Mouse (Mus musculus) adrenal gland, adult 18-20 months (tissue): Measurements from ENCODE around the gene Arel1. TPM values are rescaled to one million over a fixed set of nuclear protein-coding genes. Genes with fewer than 3 reads are reported as not detected.

Experiments
- DNase-seq, 2 experiments: peaks; one replicate each; pipeline ENCODE4 v3.0.0; 2021 to 2022; ENCODE audit warnings: low spot score in 2 of 2
- total RNA-seq, 2 experiments: library from RNA; stranded (reverse); gene quantifications; 1 replicate in 1 of 2; 2 replicates in 1 of 2; pipeline ENCODE4 v1.2.3; 2021

Arel1 gene
- total RNA-seq, 2 experiments from 2014 or later: 32.0 to 33.0 TPM

DNA sequence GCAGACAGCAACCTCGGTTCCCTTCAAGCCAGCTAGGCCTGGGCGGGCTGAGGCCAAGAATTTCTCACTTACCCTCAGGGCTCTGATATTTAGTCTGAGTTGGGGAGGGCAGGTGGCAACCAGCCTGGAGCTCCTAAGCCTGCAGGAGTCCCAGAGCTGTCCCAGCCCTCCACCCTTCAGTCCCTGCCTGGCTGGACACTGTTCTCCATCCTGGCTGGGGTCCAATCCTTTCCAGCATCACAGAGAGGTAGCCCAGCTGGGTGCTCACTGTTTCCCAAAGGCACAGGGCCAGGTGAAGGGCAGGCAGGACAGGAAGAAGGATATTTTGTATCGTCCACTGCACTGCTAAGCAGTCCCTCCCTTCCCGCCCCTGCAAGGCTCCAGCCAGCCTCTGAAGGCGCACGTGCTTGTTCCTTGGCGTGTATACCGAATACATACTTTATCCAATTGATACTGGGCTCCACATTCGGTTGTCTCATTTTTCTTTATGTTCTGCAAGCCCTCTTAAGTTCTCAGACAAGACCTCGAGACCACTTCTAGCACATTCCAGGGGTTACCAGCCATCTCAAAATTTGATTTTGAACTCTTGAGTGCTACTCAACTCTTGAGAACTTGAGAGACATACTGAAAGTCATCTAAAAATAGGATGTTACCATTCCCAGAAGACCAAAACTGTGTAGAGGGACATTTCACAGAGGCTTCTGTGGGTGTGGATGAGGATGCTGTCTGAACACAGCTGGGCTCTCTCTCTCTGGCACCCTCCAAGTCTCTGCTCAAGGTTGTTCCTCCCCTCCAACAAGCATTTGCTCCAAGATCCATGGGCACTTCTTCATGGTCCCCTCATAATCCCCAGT, 62.8 kb downstream of the Arel1 start:
- DNase-seq: no peak

DNA sequence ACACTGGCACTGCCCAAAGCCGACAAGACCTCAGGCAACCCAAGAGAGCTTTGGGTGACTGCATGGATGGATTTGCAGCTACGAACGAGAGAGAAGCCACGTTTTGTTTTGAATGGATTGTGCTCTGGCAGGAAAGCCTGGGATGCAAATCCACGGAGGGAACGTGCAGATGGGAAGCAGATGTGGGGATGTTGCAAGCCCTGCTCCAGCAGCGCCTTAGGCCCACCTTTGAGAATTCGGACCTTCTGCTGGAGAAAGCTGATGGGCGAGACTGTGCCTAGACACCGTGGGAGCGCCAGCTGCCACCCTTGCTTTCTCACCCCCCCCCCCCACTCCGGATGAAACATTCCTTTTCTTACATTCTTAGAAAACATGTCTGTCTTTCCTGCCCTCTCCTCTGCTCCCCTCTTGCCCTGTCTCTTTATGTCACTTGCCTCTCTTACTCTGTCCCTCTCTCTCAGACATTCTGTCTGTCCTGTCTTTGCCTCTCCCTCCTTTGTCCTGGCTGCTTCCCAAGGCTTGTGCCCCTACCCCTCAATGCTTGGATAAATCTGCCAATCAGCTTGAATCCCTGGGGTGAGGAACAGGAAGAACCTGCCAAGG, 63.6 kb downstream of the Arel1 start:
- DNase-seq: no peak

DNA sequence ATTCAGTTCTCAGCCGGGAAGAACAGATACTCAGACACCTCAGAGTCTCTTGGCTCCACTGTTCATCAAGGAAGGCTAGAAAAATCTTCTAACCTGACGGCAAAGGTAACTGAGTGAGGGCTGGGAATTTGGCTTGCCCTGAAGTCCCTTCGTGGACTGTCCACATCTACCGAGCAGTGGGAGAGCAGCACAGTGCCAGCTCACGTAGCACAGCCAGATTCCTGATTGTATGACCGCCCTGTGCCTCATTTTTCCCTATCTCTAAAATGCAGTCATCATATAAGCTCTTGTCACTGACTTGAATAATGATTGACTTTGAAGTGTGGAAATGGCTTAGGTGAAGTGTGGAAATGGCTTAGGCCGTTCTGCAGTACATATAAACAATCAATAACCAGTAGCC, 66.3 kb downstream of the Arel1 start:
- no peak for DNase-seq

DNA sequence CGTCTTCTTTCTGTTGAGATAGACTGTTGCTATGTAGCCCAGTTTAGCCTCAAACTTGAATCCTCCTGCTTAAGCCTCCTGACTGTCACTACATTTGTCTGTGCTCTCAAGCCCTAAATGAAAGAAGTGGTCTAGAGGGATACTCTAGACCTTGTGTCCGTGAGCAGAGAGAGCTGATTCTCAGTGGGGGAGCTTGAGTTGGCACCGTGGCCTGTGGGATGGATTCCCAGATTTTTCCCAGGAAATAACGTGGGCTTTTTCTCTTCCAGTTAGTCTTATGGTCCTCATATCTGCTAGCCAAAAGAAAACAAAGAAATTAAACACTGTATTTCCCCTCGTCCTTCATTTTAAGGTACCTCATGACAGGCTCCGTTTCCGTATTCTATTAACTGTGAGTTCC, 70.4 kb downstream of the Arel1 start:
- no peak for DNase-seq

DNA sequence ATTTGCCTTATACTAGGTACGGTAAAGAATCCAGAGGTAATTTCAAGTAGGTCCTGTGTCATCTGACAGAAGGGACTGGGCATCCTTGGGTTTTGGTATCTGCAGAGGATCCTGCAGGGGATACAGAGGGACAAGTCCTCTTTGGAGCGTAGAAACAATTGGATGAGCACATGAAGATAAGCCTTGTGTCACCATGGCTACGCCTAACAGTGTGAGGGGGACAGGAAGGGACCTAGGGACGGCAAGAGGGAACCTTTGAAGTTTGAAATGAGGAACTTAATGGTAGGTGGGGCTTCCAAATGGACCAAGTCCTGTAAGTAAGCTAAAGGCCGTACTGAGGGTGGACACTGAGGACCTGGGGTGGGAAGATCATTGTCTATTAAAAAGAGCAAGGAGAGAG, 73.4 kb downstream of the Arel1 start:
- DNase-seq: no peak

DNA sequence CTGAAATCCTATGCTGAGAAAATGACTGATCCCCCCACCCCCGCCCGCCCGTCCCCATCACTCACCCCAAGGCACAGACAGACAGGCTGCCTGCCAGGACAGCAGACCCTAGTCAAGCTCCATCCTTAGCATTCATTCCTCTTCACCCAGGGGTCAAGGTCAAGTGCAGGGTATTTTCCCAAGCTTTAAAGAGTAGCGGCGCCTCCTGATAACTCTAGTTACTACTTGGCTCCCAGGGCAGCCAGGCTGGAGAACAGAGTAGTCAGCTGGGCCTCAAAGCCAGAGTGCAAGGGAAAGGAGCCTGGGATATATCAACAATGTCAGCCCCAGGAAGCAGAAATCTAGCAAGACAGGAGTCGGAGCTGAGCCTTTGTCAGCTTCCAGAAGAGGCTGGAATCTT, 74.5 kb downstream of the Arel1 start:
- no peak for DNase-seq

DNA sequence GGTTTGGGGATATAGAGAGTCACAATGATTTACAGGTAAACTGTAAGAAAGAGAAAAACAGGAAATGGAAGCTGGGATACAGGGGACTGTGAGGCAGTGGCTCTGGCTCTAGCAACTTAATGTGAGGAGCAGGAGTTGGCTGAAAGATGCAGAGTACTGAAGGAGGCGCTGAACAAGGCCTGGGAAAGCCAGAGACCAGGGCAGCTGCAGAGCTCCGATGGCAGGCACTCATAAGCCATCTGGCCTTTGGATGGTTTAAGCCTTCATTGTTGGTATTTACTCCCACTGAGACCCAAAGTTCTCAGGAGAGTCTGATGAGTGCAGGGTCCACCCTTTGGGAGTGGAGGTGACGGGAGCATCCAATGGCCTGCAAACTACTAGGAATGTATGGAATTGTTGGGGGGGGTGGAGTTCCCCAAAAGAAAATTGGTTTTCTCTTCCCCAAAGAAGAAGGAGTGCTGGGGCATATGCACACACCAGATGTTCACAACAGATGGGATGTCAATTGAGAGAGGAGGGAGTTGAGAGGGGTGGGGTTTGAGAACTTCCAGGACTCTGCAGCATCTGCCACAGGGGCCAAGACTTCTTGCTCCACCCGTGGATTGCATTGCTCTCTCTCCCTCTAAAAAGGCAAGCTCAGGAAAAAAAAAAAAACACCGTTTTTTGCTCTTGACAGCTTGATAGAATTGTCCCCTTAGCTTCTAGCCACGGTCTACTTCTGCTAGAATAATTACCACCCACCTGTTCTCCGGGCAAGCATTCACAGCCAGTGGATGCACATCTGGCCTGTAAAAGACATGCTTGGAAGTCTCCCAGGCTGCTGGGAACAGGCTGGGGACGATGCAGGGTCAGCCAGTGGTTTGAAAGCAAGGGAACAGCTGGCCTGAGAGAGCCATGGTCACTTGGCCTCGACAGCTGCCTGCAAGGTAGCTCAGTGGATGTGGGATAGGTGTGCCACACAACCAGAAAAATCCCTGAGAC, 76.8 kb downstream of the Arel1 start:
- no peak for DNase-seq

DNA sequence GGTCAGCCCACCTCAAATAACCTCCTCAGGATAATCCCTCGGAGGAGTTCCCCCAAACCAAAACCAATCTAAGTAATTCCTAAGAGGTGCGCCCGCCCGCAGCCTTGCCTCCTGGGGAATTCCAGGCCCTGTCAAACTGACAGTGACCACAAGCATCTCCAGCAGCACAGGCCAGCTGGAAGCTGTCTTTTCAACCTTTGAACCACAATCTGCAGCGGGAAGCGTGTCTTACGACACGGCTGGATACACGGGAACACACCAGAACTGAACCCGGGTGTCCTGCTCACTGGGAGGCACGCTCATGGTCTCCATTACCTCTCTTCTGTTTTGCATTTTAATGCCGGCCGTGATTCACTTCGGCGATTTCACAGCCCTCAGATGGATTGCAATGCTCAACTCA, 80.4 kb downstream of the Arel1 start:
- DNase-seq: no peak

DNA sequence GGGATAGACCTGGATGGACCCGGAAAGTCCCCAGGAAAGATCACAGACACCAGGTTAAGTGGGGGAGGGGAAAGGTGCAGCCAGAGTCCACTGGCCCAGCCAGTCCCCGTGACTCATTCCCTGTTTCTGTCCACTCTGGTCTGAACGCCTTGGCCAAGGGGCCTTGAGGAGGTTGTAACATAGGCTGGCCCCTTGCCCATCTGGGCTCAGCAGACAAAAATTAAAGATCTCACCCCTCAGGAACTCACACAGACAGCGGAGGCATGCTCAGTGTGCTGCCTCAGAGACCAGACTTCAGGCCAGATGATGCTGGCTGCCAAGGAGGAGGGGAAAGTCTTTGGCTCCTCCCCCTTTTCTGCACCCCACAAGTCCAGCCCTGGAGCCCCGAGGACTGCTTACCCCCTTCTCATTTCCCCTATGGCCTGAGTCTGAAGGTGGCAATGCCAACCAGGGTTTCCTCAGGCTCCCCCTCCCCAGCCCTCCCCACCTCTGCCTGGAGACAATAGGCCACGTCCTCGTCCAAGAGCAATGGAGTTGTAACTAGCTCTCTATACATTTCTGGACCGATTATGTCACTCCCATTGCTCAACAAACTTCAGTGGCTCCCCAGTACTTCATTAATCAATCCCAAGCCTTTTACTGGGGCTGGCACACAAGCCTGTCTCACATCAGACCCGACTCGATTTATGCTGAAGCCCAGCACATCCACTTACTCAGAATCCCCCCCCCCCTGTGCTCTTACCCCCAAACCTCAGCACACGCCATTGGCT, 85.4 kb downstream of the Arel1 start:
- peak; percentile 30 for DNase-seq

DNA sequence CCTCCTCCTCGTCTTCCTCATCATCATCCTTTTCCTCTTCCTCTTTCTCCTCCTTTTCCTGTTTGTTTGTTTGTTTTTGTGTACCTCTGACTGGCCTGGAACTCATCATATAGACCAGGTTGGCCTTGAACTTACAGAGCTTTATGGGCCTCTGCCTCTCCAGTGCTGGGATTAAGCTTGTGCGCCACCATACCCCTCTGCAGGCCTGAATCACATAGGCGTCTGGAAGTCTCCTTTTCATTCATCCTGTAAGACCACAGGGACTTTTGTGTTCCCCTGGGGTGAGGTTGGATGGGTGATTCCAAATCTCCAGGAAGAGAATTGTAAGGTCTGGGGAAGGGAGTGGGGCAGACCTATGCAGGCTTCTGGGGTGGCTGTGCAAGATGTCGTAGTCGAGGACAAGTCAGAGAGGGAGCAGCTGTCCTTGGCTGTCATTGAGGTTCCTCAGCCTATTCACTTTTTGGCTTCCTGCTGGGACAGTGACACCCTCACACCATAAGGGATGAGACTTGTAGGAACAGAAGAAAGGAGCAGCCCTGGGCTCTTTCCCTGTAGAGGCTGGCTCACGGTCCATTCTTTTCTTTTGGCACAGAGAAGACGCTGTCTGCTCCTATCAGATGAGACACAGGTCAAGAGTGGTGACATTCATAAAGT, 86.2 kb downstream of the Arel1 start:
- DNase-seq: no peak

DNA sequence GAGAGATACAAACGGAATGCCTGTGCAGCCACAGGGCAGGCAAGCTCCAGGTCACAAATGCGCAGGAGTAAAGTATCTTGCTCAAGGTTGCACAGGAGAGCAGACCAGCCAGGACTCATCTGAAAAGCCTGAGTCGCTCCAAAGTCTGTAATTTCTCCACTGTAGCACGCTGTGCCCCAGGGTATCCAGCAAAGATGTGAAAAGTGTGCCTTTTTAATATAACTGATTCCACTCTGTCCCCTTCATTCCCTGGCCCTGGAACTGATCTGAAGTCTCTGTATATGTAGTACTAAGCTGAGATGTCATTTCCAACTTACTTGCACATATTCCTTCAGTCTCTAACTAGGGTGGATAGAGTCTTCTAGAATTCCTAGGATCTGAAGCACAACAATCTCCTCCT, 87.9 kb downstream of the Arel1 start:
- DNase-seq: no peak

DNA sequence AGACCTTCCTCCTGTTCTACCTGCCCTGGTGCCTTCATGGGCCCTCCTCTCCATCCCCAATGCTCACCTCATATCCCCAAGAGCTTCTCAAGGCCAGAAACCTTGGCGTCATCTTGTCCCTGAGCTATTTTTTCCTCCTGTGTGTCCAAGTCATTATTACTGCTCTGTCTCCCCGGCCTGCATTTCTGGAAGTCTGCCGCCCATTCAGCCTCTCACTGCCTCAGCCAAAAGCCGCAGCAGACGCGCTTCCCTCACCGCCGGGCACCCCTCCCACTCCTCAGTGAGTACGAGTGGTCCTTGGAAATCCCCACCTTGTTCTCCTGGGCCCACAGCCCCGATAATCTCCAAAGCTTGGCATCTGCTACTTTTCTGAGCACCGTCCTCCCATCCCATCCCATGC, 90.6 kb downstream of the Arel1 start:
- DNase-seq: no peak

DNA sequence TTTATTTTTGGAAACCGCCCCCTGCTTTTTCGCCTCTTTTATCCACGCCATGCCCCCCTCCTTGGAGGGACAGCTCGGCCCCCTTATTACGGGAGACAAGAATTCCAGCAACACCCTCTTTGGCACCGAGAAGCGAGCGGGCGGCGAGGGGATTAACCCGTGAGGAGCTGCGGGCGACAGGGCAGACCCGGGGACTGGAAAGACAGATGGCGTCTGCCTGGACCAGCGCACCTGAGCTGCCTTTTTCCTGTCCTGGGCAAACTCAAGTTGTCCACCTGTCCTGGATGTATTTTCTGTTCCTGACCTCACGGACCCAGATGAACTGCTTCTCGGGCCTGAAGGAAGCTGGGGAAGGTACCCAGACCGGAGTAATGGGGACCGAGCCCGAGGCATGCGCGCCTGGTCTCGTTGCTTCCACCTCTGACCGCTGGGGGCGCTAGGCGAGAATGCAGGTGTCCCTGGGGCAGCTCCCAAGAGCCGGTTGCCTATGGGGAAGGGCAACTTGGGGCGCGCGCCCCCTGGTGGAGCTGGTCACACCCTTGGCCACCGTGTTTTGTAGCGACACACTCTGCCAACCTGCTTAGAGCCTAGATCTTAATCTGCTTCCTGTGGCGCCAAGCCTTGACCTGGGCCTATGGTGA, 94.1 kb downstream of the Arel1 start, which contains the start of gene Ltbp2:
Gene Ltbp2, minus strand, starts transcription at position 52 of the 641 bp plus-strand sequence.
- peak; percentile 84 to 86 for DNase-seq

DNA sequence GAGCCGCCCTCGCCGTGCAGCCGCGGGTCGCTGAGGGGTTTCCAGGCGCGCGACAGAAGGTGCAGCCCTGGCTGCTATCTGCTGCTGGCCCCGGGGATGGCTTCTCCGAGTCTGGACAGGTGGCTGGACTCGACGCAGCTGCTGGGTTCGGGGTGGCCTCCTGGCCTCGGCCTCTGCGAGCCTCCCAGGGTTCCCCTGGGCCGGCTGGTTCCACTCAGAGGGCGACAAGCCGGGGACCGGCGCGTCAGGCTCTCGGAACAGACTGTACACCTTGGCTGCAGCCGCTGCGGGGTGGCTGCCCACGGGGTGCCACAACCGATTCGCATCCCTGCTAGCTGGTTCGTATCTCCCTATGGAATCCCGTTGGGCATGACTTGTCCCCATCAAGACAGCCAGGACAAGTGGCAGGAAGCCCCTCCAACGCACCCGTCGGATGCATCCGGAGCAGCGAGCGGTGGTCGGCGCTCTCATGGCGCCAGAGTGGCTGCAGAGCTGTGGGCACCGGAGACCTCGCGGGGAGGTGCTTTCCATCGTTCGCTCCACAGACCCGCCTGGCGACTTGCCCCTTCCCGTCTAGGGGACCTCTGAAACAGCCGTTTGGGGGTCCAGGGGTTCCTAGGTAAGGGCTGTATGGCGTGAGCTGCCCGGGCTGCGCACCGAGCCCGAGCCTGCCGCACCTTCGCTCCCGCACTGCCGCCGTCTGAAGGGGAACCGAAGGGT, 94.8 kb downstream of the Arel1 start:
- no peak for DNase-seq

DNA sequence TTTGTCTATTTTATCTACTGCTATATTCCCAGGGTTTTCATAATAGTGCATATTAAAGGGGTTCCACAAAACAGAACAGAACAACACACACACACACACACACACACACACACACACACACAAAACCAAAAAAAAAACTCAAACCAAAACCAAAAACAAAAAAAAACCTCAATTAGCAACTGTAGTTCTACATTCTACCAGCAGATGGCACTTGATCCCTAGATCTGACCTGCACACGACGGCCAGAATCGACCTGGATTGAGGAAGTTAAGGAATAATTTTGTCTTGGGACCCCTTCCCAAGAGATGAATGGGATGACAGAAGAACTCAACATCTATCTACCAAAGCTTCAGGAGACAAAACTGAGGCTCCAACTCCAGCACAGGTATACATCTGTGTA, 97.3 kb downstream of the Arel1 start:
- no peak for DNase-seq

DNA sequence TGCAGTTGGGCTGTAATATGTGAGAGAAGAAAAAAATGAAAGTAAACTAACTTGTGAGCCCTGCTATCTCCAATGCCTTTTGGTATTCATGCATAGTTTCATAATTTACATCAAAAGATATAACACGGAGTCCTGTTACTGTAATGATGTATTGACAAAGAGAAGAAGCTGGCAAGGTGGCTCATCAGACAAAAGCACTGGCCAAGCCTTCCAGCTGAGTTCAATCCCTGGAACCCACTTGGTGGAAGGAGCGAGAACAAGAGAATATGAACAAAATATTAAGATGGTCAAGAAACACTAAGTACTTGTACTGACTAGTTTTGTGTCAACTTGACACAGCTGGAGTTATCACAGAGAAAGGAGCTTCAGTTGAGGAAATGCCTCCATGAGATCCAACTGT, 98.4 kb downstream of the Arel1 start:
- DNase-seq: no peak
